Mouse (Mus musculus): ENCODE measurements at regions not wholly inside any gene's neighbourhood (a gene's known extent, or its start where the extent isn't known, plus 50 kb on each side); places are given as distances from the start of the nearest gene placed in this dataset.

GRCm38 (mm10) chr12:112235841-112236240, 89.8 kb downstream of the Kif26a start:
- DNase-seq: no peak
- H3K27ac ChIP-seq: no peak overlapping the region
- no peaks in the 10 kb centered on the region for H3K9me3 ChIP-seq (replicated peaks)
- no peaks in the 10 kb centered on the region for H3K4me1 ChIP-seq (replicated peaks)
- no peak overlapping the region for H3K4me2 ChIP-seq
- peaks cover 5% of the 10 kb centered on the region; the same call in 1 of the 2 replicates for H3K27me3 ChIP-seq
- H3K4me3 ChIP-seq (replicated peaks): no peak overlapping the region
- no peaks in the 10 kb centered on the region for H3K36me3 ChIP-seq
- 19% methylated on average over 4 of the region's 4 CpGs for WGBS (ENCODE audit: insufficient replicate concordance)
- H3K9ac ChIP-seq: no peak overlapping the region
- no peak for ATAC-seq (ENCODE audit: low read depth)

GRCm38 (mm10) chr12:112237061-112237490, 91.1 kb downstream of the Kif26a start:
- 58% methylated on average over 13 of the region's 13 CpGs for WGBS (ENCODE audit: insufficient replicate concordance)
- H3K27me3 ChIP-seq: peaks cover 5% of the 10 kb centered on the region; the same call in 1 of the 2 replicates
- H3K36me3 ChIP-seq: no peaks in the 10 kb centered on the region
- no peak overlapping the region for H3K4me3 ChIP-seq (replicated peaks)
- no peaks in the 10 kb centered on the region for H3K4me1 ChIP-seq (replicated peaks)
- H3K9me3 ChIP-seq (replicated peaks): no peaks in the 10 kb centered on the region
- H3K4me2 ChIP-seq: no peak overlapping the region
- DNase-seq (no peak), ATAC-seq (ENCODE audit: low read depth) (no peak)
- no peak overlapping the region for H3K9ac ChIP-seq
- no peak overlapping the region for H3K27ac ChIP-seq

- DNase-seq: no peak
- peaks cover 5% of the 10 kb centered on the region; the same call in 1 of the 2 replicates for H3K27me3 ChIP-seq
- no peak overlapping the region for H3K4me2 ChIP-seq
- 32% methylated on average over 7 of the region's 7 CpGs for WGBS (ENCODE audit: insufficient replicate concordance)
- H3K4me3 ChIP-seq (replicated peaks): no peak overlapping the region
- no peaks in the 10 kb centered on the region for H3K9me3 ChIP-seq (replicated peaks)
- H3K4me1 ChIP-seq (replicated peaks): no peaks in the 10 kb centered on the region
- H3K36me3 ChIP-seq: no peaks in the 10 kb centered on the region
- no peak overlapping the region for H3K9ac ChIP-seq
- no peak overlapping the region for H3K27ac ChIP-seq
- no peak for ATAC-seq (ENCODE audit: low read depth)
Observed at GRCm38 (mm10) chr12:112238834-112239233, 92.8 kb downstream of the Kif26a start.

GRCm38 (mm10) chr12:112241740-112242171, 95.7 kb downstream of the Kif26a start:
- Histone ChIP-seq H3K9me3 (replicated peaks) (no peaks in the 10 kb centered on the region), H3K9ac (no peak overlapping the region), H3K27ac (no peak overlapping the region), H3K4me2 (no peak overlapping the region), H3K27me3 (peaks cover 5% of the 10 kb centered on the region; the same call in 1 of the 2 replicates), H3K4me3 (replicated peaks) (no peak overlapping the region), H3K4me1 (replicated peaks) (no peaks in the 10 kb centered on the region), H3K36me3 (no peaks in the 10 kb centered on the region)
- ATAC-seq (ENCODE audit: low read depth): no peak
- no peak for DNase-seq
- WGBS (ENCODE audit: insufficient replicate concordance): 14% methylated on average over 3 of the region's 3 CpGs

- no peak overlapping the region for H3K4me3 ChIP-seq (replicated peaks)
- H3K4me2 ChIP-seq: no peak overlapping the region
- H3K36me3 ChIP-seq: no peaks in the 10 kb centered on the region
- no peaks in the 10 kb centered on the region for H3K4me1 ChIP-seq (replicated peaks)
- peaks cover 4% of the 10 kb centered on the region; the same call in 1 of the 2 replicates for H3K27me3 ChIP-seq
- 63% methylated on average over 5 of the region's 5 CpGs for WGBS (ENCODE audit: insufficient replicate concordance)
- ATAC-seq (ENCODE audit: low read depth): no peak
- H3K9ac ChIP-seq: no peak overlapping the region
- H3K9me3 ChIP-seq (replicated peaks): no peaks in the 10 kb centered on the region
- no peak for DNase-seq
- H3K27ac ChIP-seq: no peak overlapping the region
Observed at GRCm38 (mm10) chr12:112243231-112243630, 97.2 kb downstream of the Kif26a start.

- ATAC-seq (ENCODE audit: low read depth): no peak
- H3K27ac ChIP-seq: no peak overlapping the region
- H3K9ac ChIP-seq: no peak overlapping the region
- H3K36me3 ChIP-seq: no peaks in the 10 kb centered on the region
- no peaks in the 10 kb centered on the region for H3K9me3 ChIP-seq (replicated peaks)
- no peak for DNase-seq
- H3K4me3 ChIP-seq (replicated peaks): no peak overlapping the region
- WGBS (ENCODE audit: insufficient replicate concordance): 49% methylated on average over 8 of the region's 8 CpGs
- no peaks in the 10 kb centered on the region for H3K27me3 ChIP-seq
- no peaks in the 10 kb centered on the region for H3K4me1 ChIP-seq (replicated peaks)
- no peak overlapping the region for H3K4me2 ChIP-seq
Observed at GRCm38 (mm10) chr12:112250894-112251293, 104.9 kb downstream of the Kif26a start.

GRCm38 (mm10) chr12:112253461-112253860, 107.5 kb downstream of the Kif26a start:
- DNase-seq: no peak
- Histone ChIP-seq H3K4me3 (replicated peaks) (no peak overlapping the region), H3K4me1 (replicated peaks) (no peaks in the 10 kb centered on the region), H3K36me3 (no peaks in the 10 kb centered on the region), H3K27me3 (no peaks in the 10 kb centered on the region), H3K4me2 (no peak overlapping the region), H3K9ac (no peak overlapping the region), H3K27ac (no peak overlapping the region), H3K9me3 (replicated peaks) (no peaks in the 10 kb centered on the region)
- WGBS (ENCODE audit: insufficient replicate concordance): 71% methylated on average over 10 of the region's 10 CpGs
- no peak for ATAC-seq (ENCODE audit: low read depth)

GRCm38 (mm10) chr12:112255223-112255622, 109.2 kb downstream of the Kif26a start:
- Histone ChIP-seq H3K4me2 (no peak overlapping the region), H3K9me3 (replicated peaks) (no peaks in the 10 kb centered on the region), H3K27me3 (no peaks in the 10 kb centered on the region), H3K27ac (no peak overlapping the region), H3K4me1 (replicated peaks) (no peaks in the 10 kb centered on the region), H3K4me3 (replicated peaks) (no peak overlapping the region), H3K9ac (no peak overlapping the region), H3K36me3 (no peaks in the 10 kb centered on the region)
- WGBS (ENCODE audit: insufficient replicate concordance): 66% methylated on average over 12 of the region's 12 CpGs
- DNase-seq: no peak
- ATAC-seq (ENCODE audit: low read depth): no peak

- Histone ChIP-seq H3K4me3 (replicated peaks) (no peak overlapping the region), H3K9me3 (replicated peaks) (no peaks in the 10 kb centered on the region), H3K27ac (no peak overlapping the region), H3K4me2 (no peak overlapping the region), H3K9ac (no peak overlapping the region), H3K4me1 (replicated peaks) (no peaks in the 10 kb centered on the region), H3K36me3 (no peaks in the 10 kb centered on the region), H3K27me3 (no peaks in the 10 kb centered on the region)
- no peak for ATAC-seq (ENCODE audit: low read depth)
- DNase-seq: no peak
- 48% methylated on average over 11 of the region's 11 CpGs for WGBS (ENCODE audit: insufficient replicate concordance)
Observed at GRCm38 (mm10) chr12:112257691-112258090, 111.7 kb downstream of the Kif26a start.

GRCm38 (mm10) chr12:112263283-112264056, 117.5 kb downstream of the Kif26a start:
- Histone ChIP-seq H3K9ac (no peak overlapping the region), H3K27me3 (0 out of 2 replicates have a peak, but pooled peaks cover 2% of the 10 kb centered on the region), H3K36me3 (no peaks in the 10 kb centered on the region), H3K4me1 (replicated peaks) (no peaks in the 10 kb centered on the region), H3K27ac (no peak overlapping the region), H3K4me3 (replicated peaks) (no peak overlapping the region), H3K4me2 (no peak overlapping the region), H3K9me3 (replicated peaks) (no peaks in the 10 kb centered on the region)
- WGBS (ENCODE audit: insufficient replicate concordance): 63% methylated on average over 14 of the region's 14 CpGs
- ATAC-seq (ENCODE audit: low read depth) (no peak), DNase-seq (no peak)

GRCm38 (mm10) chr12:112264201-112264600, 118.2 kb downstream of the Kif26a start:
- H3K4me3 ChIP-seq (replicated peaks): no peak overlapping the region
- H3K9me3 ChIP-seq (replicated peaks): no peaks in the 10 kb centered on the region
- no peak overlapping the region for H3K9ac ChIP-seq
- 0 out of 2 replicates have a peak, but pooled peaks cover 2% of the 10 kb centered on the region for H3K27me3 ChIP-seq
- ATAC-seq (ENCODE audit: low read depth) (no peak), DNase-seq (no peak)
- H3K27ac ChIP-seq: no peak overlapping the region
- H3K4me1 ChIP-seq (replicated peaks): no peaks in the 10 kb centered on the region
- no peak overlapping the region for H3K4me2 ChIP-seq
- 69% methylated on average over 7 of the region's 7 CpGs for WGBS (ENCODE audit: insufficient replicate concordance)
- no peaks in the 10 kb centered on the region for H3K36me3 ChIP-seq

Measured in liver, embryonic 13.5 days (tissue).